Mouse (Mus musculus): ENCODE data around the gene Agmat. TPM values are rescaled to one million over a fixed set of nuclear protein-coding genes. Genes with fewer than 3 reads are reported as not detected.

Gene Agmat
- polyA plus RNA-seq, 1 experiment from 2014 or later = 0.13 TPM

- Histone ChIP-seq H3K4me2 (ENCODE audit: low read depth, low read length) (no peak overlapping the region), H3K27ac (replicated peaks; ENCODE audit: low read depth, low read length) (no peak overlapping the region), H3K27me3 (replicated peaks; ENCODE audit: control insufficient read depth, insufficient read depth, low read length) (no peaks in the 10 kb centered on the region), H3K4me3 (ENCODE audit: low read depth, low read length) (no peak overlapping the region), H3K36me3 (ENCODE audit: control insufficient read depth, insufficient read depth, low read length) (peaks cover 26% of the 10 kb centered on the region), H3K9ac (ENCODE audit: low read depth, low read length) (no peak overlapping the region), H3K4me1 (ENCODE audit: control insufficient read depth, insufficient read depth, low read length) (peaks cover 16% of the 10 kb centered on the region; the same call in 1 of the 2 replicates), H3K9me3 (ENCODE audit: control insufficient read depth, low read length) (0 out of 2 replicates have a peak, but pooled peaks cover 4% of the 10 kb centered on the region)
- whole genome bisulfite sequencing = 71% methylated on average over 4 of the region's 4 CpGs
- ATAC-seq (ENCODE audit: low read depth) = no peak
- no peak for DNase-seq (ENCODE audit: low spot score)
Measured at GRCm38 (mm10) chr4:141717633-141718032, 28.8 kb upstream of the Agmat start.

GRCm38 (mm10) chr4:141719304-141719703 lies 27.2 kb upstream of the Agmat start:
- Histone ChIP-seq H3K9me3 (ENCODE audit: control insufficient read depth, low read length) (0 out of 2 replicates have a peak, but pooled peaks cover 4% of the 10 kb centered on the region), H3K27me3 (replicated peaks; ENCODE audit: control insufficient read depth, insufficient read depth, low read length) (no peaks in the 10 kb centered on the region), H3K4me3 (ENCODE audit: low read depth, low read length) (no peak overlapping the region), H3K4me2 (ENCODE audit: low read depth, low read length) (no peak overlapping the region), H3K27ac (replicated peaks; ENCODE audit: low read depth, low read length) (no peak overlapping the region), H3K9ac (ENCODE audit: low read depth, low read length) (0 out of 2 replicates have a peak overlapping the region, but pooled peaks have one; percentile 22), H3K4me1 (ENCODE audit: control insufficient read depth, insufficient read depth, low read length) (peaks cover 23% of the 10 kb centered on the region), H3K36me3 (ENCODE audit: control insufficient read depth, insufficient read depth, low read length) (peaks cover 17% of the 10 kb centered on the region)
- 81% methylated on average over 1 of the region's 1 CpGs for WGBS
- DNase-seq (ENCODE audit: low spot score) = no peak
- no peak for ATAC-seq (ENCODE audit: low read depth)

- Histone ChIP-seq H3K9ac (ENCODE audit: low read depth, low read length) (0 out of 2 replicates have a peak overlapping the region, but pooled peaks have one; percentile 95), H3K4me3 (ENCODE audit: low read depth, low read length) (peak overlapping the region; percentile 99), H3K9me3 (ENCODE audit: control insufficient read depth, low read length) (0 out of 2 replicates have a peak, but pooled peaks cover 4% of the 10 kb centered on the region), H3K27ac (replicated peaks; ENCODE audit: low read depth, low read length) (peak overlapping the region; percentile 39; the same call in 1 of the 2 replicates), H3K4me1 (ENCODE audit: control insufficient read depth, insufficient read depth, low read length) (peaks cover 19% of the 10 kb centered on the region), H3K4me2 (ENCODE audit: low read depth, low read length) (peak overlapping the region; percentile 69), H3K36me3 (ENCODE audit: control insufficient read depth, insufficient read depth, low read length) (peaks cover 17% of the 10 kb centered on the region), H3K27me3 (replicated peaks; ENCODE audit: control insufficient read depth, insufficient read depth, low read length) (no peaks in the 10 kb centered on the region)
- DNase-seq (ENCODE audit: low spot score) = peak; percentile 87
- peak; percentile 59 for ATAC-seq (ENCODE audit: low read depth)
- WGBS = 64% methylated on average over 6 of the region's 6 CpGs
Measured at GRCm38 (mm10) chr4:141720761-141721523, 25.5 kb upstream of the Agmat start.

- DNase-seq (ENCODE audit: low spot score) = no peak
- H3K36me3 ChIP-seq (ENCODE audit: control insufficient read depth, insufficient read depth, low read length) = peaks cover 12% of the 10 kb centered on the region
- H3K27ac ChIP-seq (replicated peaks; ENCODE audit: low read depth, low read length) = no peak overlapping the region
- peak overlapping the region; percentile 69 for H3K4me2 ChIP-seq (ENCODE audit: low read depth, low read length)
- H3K9ac ChIP-seq (ENCODE audit: low read depth, low read length) = peak overlapping the region; percentile 95
- no peak for ATAC-seq (ENCODE audit: low read depth)
- H3K9me3 ChIP-seq (ENCODE audit: control insufficient read depth, low read length) = 0 out of 2 replicates have a peak, but pooled peaks cover 4% of the 10 kb centered on the region
- H3K27me3 ChIP-seq (replicated peaks; ENCODE audit: control insufficient read depth, insufficient read depth, low read length) = no peaks in the 10 kb centered on the region
- H3K4me1 ChIP-seq (ENCODE audit: control insufficient read depth, insufficient read depth, low read length) = peaks cover 19% of the 10 kb centered on the region
- 52% methylated on average over 6 of the region's 6 CpGs for WGBS
- peak overlapping the region; percentile 99 for H3K4me3 ChIP-seq (ENCODE audit: low read depth, low read length)
Measured at GRCm38 (mm10) chr4:141721961-141722360, 24.5 kb upstream of the Agmat start.

- peak; percentile 95 for DNase-seq (ENCODE audit: low spot score)
- Histone ChIP-seq H3K9me3 (ENCODE audit: control insufficient read depth, low read length) (0 out of 2 replicates have a peak, but pooled peaks cover 4% of the 10 kb centered on the region), H3K4me2 (ENCODE audit: low read depth, low read length) (peak within 1 kb of the TSS; percentile 69), H3K27ac (replicated peaks; ENCODE audit: low read depth, low read length) (peak within 1 kb of the TSS; percentile 93), H3K27me3 (replicated peaks; ENCODE audit: control insufficient read depth, insufficient read depth, low read length) (no peaks in the 10 kb centered on the region), H3K36me3 (ENCODE audit: control insufficient read depth, insufficient read depth, low read length) (peaks cover 9% of the 10 kb centered on the region), H3K4me1 (ENCODE audit: control insufficient read depth, insufficient read depth, low read length) (peaks cover 19% of the 10 kb centered on the region), H3K9ac (ENCODE audit: low read depth, low read length) (peak within 1 kb of the TSS; percentile 95), H3K4me3 (ENCODE audit: low read depth, low read length) (peak within 1 kb of the TSS; percentile 99)
- peak; percentile 90 for ATAC-seq (ENCODE audit: low read depth)
- WGBS = 1% methylated on average over 24 of the region's 105 CpGs
Measured at GRCm38 (mm10) chr4:141722731-141723672, 23.5 kb upstream of the Agmat start, which contains the start of gene Ddi2. Gene Ddi2 (minus strand): TSS chr4:141723419.

- Histone ChIP-seq H3K27me3 (replicated peaks; ENCODE audit: control insufficient read depth, insufficient read depth, low read length) (no peaks in the 10 kb centered on the region), H3K9me3 (ENCODE audit: control insufficient read depth, low read length) (0 out of 2 replicates have a peak, but pooled peaks cover 4% of the 10 kb centered on the region), H3K36me3 (ENCODE audit: control insufficient read depth, insufficient read depth, low read length) (peaks cover 9% of the 10 kb centered on the region), H3K27ac (replicated peaks; ENCODE audit: low read depth, low read length) (peak overlapping the region; percentile 93), H3K4me2 (ENCODE audit: low read depth, low read length) (peak overlapping the region; percentile 69), H3K9ac (ENCODE audit: low read depth, low read length) (peak overlapping the region; percentile 95), H3K4me1 (ENCODE audit: control insufficient read depth, insufficient read depth, low read length) (peaks cover 19% of the 10 kb centered on the region), H3K4me3 (ENCODE audit: low read depth, low read length) (peak overlapping the region; percentile 99)
- WGBS = 7% methylated on average over 13 of the region's 13 CpGs
- ATAC-seq (ENCODE audit: low read depth) = peak; percentile 35; the same call in 1 of the 2 replicates
- no peak for DNase-seq (ENCODE audit: low spot score)
Measured at GRCm38 (mm10) chr4:141723673-141724068, 22.8 kb upstream of the Agmat start.

GRCm38 (mm10) chr4:141724594-141724993 lies 21.9 kb upstream of the Agmat start:
- Histone ChIP-seq H3K36me3 (ENCODE audit: control insufficient read depth, insufficient read depth, low read length) (peaks cover 9% of the 10 kb centered on the region), H3K4me1 (ENCODE audit: control insufficient read depth, insufficient read depth, low read length) (peaks cover 19% of the 10 kb centered on the region), H3K27me3 (replicated peaks; ENCODE audit: control insufficient read depth, insufficient read depth, low read length) (no peaks in the 10 kb centered on the region), H3K4me2 (ENCODE audit: low read depth, low read length) (no peak overlapping the region), H3K27ac (replicated peaks; ENCODE audit: low read depth, low read length) (0 out of 2 replicates have a peak overlapping the region, but pooled peaks have one; percentile 13), H3K9me3 (ENCODE audit: control insufficient read depth, low read length) (0 out of 2 replicates have a peak, but pooled peaks cover 4% of the 10 kb centered on the region), H3K4me3 (ENCODE audit: low read depth, low read length) (no peak overlapping the region), H3K9ac (ENCODE audit: low read depth, low read length) (no peak overlapping the region; the same call in 1 of the 2 replicates)
- WGBS = 71% methylated on average over 11 of the region's 11 CpGs
- ATAC-seq (ENCODE audit: low read depth) (no peak), DNase-seq (ENCODE audit: low spot score) (no peak)

GRCm38 (mm10) chr4:141725277-141725676 lies 21.2 kb upstream of the Agmat start:
- no peak overlapping the region for H3K4me2 ChIP-seq (ENCODE audit: low read depth, low read length)
- peaks cover 3% of the 10 kb centered on the region for H3K36me3 ChIP-seq (ENCODE audit: control insufficient read depth, insufficient read depth, low read length)
- no peak for ATAC-seq (ENCODE audit: low read depth)
- 72% methylated on average over 5 of the region's 5 CpGs for WGBS
- no peak overlapping the region for H3K27ac ChIP-seq (replicated peaks; ENCODE audit: low read depth, low read length)
- DNase-seq (ENCODE audit: low spot score) = no peak
- 0 out of 2 replicates have a peak, but pooled peaks cover under 1% of the 10 kb centered on the region for H3K9me3 ChIP-seq (ENCODE audit: control insufficient read depth, low read length)
- H3K9ac ChIP-seq (ENCODE audit: low read depth, low read length) = no peak overlapping the region
- no peak overlapping the region for H3K4me3 ChIP-seq (ENCODE audit: low read depth, low read length)
- peaks cover 19% of the 10 kb centered on the region for H3K4me1 ChIP-seq (ENCODE audit: control insufficient read depth, insufficient read depth, low read length)
- H3K27me3 ChIP-seq (replicated peaks; ENCODE audit: control insufficient read depth, insufficient read depth, low read length) = no peaks in the 10 kb centered on the region
